Mouse (Mus musculus): Measurements from ENCODE around the gene Slc23a4.

The Slc23a4 gene

DNA sequence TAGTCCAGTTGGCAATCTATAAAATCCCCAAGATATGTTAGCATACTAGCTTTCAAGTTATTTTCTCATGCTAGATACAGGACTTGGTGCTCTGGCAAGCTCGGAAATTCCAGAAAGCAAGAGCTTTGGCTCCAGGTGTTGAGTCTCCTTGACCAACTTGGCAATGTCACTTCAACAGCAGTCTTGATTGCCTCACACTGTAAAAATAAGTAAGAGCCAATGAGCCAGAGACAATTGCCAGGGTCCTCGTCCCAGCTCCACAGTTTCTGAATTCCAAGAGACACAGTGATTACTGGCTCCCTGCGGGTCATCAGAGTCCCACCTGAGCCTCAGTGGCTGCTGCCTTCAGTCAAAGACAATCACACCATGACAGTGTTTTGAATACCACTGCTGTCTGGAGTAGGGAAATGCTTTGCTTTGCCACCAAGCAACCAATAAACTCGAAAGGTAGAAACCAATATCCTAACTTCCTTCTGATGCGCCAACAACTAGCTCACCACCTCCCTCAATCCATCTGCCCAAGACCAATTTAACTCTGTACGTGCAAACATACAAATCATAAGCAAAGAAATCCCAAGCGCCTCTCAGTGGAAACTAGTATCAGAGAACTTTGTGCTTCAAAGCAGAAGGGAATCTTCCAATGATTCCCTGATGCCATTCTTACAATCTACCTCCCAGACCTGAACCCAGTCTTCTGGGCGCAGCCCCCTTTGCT lies 78.4 kb downstream of the Slc23a4 start:
- no peak for DNase-seq

DNA sequence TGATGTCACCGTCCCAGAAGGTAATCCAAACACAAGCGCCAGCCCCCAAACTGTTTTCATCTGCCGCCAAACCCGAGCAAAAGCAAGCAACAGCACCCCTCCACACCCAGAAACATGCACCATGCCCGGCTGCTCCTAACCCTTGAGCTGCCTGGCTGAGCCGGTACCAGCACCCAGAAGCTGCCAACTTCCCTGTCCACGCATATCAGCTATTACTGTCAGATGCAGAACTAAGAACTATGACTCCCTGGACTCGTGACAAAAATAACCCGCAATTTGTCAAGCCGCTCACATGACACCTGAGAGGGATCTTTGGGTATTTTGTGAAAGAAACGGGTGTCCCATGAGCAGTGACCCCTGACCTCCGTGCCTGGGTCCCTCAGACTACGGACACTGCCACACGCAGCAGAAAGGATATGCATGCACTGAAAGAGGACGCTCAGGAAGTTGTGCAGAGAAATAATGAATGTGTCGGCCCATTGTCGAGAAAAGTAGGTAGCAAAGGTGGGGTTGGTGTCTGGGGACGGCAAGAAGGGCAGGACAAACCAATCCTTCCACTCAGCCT lies 80.4 kb downstream of the Slc23a4 start:
- no peak for DNase-seq

DNA sequence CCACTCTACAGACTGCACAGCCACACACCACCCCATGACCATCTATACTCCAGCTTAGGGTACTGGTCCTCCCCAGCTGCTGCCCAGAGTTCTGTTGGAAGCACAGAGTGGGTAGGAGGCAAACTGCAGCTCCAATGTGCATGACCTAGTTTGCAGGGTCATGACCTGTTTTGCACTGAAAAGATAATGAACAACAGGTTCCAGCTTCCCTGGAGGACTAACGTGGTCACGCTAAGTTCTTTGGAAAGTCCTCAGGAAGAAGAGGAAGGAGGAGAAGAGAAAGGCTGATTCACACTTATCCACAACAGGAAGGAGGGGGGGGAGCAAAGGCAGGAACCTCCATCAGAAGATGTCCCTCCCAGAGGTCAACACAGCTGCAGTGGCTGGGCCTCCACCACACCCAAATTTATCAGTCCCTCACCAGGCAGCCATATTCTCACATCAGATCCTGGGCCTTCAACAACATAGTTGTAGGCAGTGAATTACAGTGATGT lies 81.0 kb downstream of the Slc23a4 start:
- no peak for DNase-seq

DNA sequence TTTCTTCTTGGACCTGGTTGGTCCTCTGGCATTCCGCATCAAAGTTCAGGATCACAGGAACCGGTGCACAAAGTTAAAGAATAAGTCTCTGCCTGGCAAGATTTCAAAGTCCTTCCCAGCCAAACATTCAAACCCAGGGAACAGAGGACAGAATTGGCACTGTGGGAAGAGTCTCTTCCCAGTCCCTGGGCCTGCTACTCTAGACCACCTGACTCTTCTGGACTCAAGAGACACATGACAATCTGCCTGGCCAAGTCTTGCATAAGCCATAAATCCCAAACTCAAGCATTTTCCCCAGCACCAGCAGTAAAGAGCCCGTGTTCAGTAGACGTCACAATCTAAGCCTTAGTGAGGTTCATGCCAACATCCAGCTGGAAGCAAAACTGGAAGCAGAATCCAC lies 81.5 kb downstream of the Slc23a4 start:
- no peak for DNase-seq

DNA sequence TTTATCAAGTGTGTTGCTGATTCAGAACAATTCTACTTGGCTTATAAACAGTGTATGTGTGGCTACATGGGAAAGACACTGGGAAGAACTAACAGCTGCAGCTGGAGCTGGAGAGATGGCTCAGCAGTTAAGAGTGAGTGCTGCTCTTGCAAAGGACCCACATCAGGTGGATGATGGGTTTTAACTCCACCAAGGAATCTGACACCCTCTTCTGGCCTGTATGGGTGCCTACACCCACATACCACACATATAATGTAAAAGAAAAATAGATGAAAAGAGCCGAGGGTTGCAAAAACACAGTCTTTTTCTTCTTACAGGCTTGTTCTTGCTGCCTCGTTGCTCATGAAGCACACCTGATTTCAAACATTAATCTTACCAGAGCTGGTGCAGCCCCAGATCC lies 82.1 kb downstream of the Slc23a4 start:
- no peak for DNase-seq

DNA sequence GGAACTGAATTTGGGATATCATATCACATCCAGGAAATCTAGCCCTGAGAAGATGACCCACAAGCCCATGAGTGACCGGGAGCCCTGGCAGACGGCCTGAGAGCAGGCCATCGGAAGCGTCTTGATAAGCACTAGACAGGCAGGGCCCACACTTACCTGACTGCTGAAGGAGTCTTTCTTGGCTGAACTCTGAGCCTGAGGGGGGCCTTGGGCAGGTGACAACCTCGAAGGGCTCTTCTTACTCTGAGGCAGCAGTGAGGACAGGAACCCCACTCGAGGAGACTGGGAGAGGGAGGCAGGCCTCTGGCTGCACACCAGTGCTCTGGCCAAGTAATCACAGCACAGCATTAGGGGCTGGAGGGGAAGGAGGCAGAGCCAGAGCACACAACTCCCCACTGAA lies 83.8 kb downstream of the Slc23a4 start:
- no peak for DNase-seq

DNA sequence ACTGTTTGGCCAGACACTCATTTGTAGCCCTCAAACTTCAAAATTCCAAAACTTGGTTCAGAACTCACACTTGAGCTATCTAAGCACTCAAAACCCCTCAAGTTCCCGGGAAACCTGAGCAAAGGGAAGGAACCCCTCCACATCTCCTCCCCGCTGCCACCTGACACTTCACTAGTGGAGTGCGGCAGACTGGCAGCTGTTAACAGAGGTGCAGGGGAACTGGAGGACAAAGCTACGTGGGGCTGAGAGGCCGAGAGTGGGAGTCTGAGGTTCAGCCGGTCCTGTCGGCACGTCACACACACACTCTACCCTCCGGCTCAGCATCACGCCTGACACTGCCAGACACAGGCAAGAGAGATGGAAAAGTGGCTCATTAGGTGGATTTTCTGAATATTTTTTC lies 84.4 kb downstream of the Slc23a4 start:
- no peak for DNase-seq

DNA sequence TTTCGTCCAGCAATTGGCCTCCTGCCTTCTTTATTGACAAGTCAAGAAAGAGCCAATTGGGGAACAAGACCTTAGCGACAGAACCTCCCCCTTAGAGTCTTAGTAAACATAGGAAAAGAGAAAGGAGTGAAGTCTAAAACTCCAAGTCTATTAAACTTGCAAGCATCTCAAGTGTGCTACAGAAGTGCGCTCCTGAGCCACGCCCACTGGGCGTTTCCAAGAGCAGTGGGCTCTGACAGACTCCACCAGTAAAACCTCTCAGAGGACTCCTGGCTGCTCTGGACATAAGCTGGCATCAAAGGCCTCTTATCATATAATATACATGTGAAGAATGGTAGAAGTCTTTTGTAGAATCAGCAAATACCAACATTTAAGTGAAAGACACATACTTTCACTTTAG lies 84.8 kb downstream of the Slc23a4 start:
- no peak for DNase-seq

DNA sequence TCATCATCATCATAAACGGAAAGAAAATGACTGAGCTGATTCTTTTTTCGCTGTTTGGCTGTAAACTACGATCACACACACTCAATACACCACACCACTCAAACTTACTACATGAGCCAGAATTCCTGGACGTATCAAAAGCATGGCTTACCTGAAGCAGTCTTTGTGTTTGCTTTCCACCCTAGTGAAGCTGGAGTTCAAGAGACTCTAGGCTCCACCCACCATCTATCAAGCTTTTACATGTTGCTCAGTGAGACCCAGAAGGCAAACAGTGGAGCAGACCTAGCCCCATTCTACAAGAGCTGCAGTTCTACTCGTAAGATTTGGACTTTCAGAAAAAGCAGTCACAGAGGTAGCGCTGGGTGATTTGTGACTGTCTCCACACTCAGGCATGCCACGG lies 85.6 kb downstream of the Slc23a4 start:
- DNase-seq, result no peak

DNA sequence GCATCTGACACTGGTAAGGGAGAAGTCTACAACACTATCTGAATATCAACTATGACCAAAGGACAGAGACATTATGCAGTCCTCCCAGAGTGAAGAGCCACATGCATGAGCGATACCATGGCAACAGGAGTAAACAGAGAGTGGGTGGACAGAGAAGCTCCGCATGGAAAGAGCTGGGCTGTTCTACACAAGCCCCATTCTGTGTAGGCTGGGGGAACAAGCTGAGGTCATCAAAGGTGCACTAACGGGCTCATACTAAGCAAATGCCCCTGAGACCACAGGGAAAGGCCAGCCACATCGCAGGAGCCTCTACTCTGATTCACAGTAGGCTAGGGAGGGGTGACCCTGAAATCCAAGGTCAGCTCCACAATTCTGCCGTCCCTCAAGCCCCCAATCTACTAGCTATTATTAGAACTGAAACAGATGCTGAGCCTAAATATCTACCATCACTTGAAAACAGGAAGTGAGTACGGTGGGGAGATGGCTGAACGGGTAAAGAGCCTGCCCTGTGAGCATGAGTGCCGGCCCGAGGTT lies 86.2 kb downstream of the Slc23a4 start:
- no peak for DNase-seq

DNA sequence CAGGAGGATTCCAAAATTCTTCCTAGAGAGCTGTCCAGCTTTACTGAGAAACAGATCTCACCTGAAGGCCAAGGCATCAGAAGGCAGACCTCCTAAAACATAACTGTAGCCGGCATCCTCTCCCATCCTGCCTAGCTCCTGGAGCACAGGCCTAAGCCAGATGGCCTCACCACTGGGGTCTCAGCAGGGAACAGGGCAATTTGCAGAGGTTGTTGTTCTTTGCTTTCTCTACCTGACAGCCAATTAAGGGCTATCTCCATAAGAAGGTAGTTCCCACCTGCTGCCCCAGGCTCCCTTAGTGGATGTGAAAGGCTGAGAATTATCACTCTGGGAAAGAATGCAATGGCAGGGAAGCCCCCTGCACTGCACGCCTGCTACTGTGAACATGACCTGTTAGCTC lies 87.2 kb downstream of the Slc23a4 start:
- DNase-seq, result peak; percentile 59

DNA sequence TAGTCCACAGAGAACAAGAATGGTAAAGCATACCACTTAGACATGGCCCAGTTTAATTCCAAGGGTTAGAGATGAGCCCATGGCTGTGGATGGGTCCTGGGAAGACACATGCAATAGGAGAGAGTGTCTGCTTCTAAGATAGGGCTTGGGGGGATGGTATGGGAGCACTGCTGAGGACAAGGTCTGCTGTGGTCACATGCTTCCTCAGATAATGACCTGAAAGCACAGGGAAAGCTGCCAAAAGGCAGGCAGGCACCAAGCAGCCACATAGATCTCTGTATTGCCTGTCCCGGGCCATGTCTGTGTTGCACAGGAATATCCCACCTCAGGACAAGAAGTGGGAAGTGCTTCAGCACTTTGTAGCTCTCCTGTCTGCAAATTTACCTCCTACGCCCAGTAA lies 89.1 kb downstream of the Slc23a4 start:
- DNase-seq, result no peak

DNA sequence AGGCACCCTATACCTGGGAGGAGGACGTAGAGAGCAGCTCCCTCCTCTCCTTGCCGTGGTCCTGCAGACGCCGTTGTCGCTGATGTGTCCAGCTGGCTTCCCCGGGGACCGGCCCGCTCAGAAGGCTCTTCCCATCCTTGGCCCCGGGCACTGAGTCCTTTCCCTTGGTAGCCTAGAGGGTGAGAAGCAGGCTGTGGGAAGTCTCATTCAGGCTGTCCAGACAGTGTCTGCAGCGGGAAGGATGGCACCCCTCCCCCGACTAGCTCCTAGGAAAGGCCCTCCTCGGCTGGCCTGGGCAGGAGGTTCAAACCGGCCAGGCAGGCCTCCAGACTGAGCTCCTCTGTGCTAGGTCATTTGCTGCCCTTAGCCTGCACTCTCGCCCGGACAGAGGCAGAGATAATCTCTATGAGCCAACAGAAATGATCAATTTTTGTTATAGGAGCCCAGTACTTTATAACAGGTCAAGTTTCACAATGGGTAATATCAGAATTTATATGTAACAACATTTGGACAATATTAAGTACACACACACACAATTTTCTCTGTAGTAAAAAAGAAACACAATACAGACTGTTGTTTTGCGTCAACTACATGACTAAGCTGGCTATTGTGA lies 91.9 kb downstream of the Slc23a4 start:
- no peak for DNase-seq

DNA sequence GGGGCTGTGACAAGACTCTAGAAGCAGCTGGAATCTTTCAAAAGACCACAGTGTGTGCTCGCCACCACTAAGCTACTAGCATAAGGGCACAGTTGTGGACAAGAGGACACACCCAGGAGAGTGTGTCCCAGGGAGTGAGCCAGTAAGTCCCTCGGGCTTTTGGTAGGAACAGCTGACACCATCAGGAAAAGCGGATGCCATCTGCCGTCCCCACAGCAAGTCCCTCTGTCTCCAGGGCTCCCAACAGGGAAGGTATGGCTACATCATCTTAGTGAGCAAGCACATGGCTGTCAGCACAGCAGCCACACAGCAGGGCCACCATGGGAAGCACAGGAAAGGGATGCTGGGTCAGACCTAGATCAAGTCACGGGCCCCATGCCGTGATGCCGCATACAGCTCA lies 92.6 kb downstream of the Slc23a4 start:
- peak; percentile 50 for DNase-seq
